Mouse (Mus musculus) T-cell, adult 2 months (primary cell): Measurements from ENCODE around the gene Ttc27.
"Not testable (repeated sequence)": the region's sequence is repeated elsewhere in the genome, so short reads cannot be mapped to it uniquely, and the experiment has no call there.

Source experiments
- DNase-seq: peaks from one replicate; pipeline ENCODE4 v3.0.0; 2022; ENCODE audit warnings: low spot score

The Ttc27 gene

DNA sequence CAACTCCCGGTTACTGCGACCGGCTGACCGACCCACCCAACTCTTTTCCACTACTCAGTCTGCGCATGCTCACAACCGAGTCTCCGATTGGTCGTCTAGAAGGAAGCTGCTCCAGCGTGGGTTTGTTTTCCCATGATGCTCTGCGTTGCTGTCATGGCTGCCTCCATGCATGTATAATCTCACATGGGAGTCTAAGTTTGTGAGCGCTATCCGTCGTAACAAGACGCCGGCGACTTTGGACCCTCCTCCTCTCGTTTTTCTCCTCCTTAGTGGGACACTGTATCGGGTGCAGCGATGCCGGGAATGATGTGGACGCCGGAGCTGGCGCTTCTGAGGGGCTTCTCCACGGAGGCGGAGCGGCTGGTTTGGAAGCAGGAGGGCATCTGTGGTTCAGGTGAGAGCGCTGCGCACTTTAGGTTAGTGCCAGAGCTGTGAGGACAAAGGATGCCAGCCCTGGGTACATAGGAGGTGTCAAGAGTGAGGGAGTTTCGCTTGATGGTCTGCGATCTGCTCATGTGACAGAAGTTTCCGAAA, at the start of gene Ttc27:
TSS of gene Ttc27 (plus strand) at position 115 of the 534 bp plus-strand sequence.
- DNase-seq, result peak; percentile 93

- DNase-seq, result no peak
These were observed 49.5 kb upstream of the Ttc27 start for GRCm38 (mm10) chr17:74668010-74668409.

- DNase-seq, result no peak
These were observed 47.5 kb upstream of the Ttc27 start for GRCm38 (mm10) chr17:74670031-74670430.

GRCm38 (mm10) chr17:74672446-74672845, 45.1 kb upstream of the Ttc27 start:
- DNase-seq, result no peak

- DNase-seq, result peak; percentile 10
These were observed 44.3 kb upstream of the Ttc27 start for GRCm38 (mm10) chr17:74673251-74673650.

- DNase-seq, result no peak
These were observed 39.5 kb upstream of the Ttc27 start for GRCm38 (mm10) chr17:74678061-74678460.

DNA sequence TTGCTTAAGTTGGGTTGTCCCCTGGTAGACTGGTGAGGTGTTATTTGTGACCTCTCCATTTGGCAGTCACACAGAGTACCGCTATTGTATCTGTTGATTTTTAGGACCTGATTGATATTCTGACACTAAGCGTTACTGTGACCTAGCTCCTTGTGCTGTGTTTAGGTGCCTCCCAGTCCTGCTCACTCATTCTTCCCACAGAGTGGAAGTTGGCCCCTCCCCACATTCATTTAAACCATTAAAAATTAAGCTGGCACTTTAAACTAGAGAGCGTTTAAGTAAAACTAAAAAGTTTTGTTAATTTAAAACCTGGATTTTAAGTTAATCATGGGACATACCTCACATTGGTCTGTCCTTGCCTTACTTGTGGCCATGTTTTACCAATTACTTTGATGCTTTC, 32.6 kb upstream of the Ttc27 start:
- DNase-seq, result no peak

- DNase-seq, result no peak
These were observed 29.0 kb upstream of the Ttc27 start for GRCm38 (mm10) chr17:74688555-74688954.

GRCm38 (mm10) chr17:74689406-74689805, 28.1 kb upstream of the Ttc27 start:
- no peak for DNase-seq

DNA sequence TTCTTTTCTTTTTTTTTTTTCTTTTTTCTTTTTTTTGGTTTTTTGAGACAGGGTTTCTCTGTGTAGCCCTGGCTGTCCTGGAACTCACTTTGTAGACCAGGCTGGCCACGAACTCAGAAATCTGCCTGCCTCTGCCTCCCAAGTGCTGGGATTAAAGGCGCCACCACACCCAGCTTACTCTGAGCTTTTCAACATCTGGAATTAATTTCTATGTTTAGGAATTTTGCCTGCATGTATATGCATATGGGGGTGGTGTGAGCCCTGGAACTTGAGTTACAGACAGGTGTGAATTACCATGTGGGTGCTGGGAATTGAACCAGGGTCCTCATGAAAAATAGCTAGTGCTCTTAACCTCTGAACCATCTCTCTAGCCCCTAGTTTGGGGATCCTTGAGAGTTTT, 15.9 kb upstream of the Ttc27 start:
- DNase-seq, result not testable (repeated sequence)

- no peak for DNase-seq
These were observed 12.1 kb upstream of the Ttc27 start for GRCm38 (mm10) chr17:74705480-74705879.

- DNase-seq, result no peak
These were observed 10.9 kb upstream of the Ttc27 start for GRCm38 (mm10) chr17:74706593-74706992.

DNA sequence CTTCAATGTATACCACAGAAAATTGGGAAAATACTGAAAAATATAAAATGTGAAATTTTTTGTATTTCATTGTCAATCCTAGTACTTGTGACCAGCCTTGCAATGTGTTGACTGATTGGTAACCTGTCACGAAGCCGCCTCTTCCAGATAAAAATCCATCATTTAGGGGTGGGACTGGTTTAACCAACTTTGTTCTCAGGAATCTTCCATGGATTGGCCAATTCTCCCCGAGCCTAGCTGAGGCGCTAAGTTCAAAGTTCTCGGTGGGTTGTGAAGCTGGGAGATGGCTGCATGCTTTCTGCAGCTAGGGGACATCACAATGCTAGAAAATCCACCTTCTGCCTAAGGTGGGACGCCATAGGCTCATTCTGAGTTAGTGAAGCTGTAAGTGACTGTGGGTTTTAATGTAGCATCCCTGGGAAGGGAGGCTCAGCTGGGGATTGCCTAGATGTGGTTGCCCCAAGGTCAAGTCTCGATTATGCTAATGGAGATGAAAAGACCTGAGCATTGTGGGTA, 9.8 kb upstream of the Ttc27 start:
- no peak for DNase-seq

GRCm38 (mm10) chr17:74710731-74711130, 6.8 kb upstream of the Ttc27 start:
- no peak for DNase-seq

DNA sequence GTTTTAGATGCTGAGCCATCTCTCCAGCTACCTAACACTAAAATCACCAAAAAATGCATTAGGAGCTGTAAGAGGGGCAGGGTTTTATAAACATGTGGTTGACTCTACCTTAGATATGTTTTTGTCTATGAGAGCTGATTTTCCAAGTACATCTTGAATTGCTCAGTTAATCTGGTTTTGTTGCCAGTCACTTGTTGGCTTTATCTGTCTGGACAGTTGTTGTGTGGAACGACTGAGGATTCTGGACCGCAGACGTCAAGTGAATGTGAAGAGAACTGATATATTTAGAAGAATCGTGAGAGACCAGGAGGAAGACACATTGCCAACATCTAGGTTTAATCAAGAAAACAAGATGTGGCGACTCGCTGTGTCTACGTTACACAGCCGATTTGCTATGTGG, 5.9 kb upstream of the Ttc27 start:
- DNase-seq, result no peak

DNA sequence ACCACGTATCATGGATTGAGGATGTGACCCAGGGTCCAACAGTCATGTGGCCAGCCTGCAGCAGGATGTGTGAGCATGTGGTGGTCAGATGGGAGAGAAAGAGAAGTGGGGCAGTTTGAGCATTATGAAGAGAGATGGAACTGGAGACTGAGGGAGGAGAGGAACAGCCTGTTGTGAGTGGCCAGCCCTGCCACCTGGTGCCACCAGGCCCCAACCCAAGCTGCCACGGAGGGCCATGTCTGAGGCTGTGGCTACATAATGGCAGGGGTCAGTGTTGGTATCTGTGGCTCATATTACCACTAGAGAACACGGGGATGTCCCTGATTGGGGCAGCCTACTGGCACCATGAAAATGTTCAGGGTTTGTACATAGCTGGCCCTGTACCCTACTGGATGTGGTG, 2.4 kb upstream of the Ttc27 start:
- no peak for DNase-seq

DNA sequence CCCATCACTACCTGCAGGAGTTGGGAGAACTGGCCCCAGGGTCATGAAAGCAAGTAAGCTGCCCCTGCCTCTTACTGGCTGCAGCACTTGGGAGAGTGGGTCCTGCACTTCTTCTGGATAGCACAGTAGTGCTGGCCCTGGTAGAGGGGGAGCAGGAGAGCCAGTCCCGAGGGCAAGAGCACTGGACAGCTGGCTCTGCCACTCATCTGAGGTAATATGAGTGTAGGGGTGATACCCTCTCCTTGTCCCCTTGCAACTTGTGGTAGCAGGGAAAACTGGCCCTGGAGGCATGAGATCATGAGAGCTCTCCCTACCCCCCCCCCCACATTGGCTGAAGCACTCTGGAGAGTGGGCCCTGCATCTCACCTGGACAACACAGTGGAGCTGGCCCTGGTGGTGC, 1.8 kb upstream of the Ttc27 start:
- DNase-seq, result no peak

DNA sequence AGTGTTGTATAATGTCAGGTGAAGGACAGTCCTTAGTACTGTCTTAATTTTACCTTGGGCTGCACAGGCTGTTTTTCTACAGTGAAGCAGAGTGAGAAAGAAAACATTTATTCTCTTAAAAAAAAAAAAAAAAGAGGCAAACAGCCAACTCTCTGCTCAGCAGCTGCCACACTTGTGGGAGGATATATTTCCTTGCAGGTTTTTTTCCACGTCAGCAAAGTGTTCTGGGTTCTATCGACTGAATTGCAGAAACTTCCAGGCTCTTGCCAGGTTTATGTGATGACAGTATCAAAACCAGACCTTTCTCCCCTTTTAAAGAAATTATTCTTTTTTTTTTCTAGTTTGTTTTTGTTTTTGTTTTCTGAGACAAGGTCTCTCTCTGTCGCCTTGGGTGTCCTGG, 889 bp upstream of the Ttc27 start:
- no peak for DNase-seq

GRCm38 (mm10) chr17:74717091-74717617, 378 bp upstream of the Ttc27 start:
- DNase-seq, result no peak

DNA sequence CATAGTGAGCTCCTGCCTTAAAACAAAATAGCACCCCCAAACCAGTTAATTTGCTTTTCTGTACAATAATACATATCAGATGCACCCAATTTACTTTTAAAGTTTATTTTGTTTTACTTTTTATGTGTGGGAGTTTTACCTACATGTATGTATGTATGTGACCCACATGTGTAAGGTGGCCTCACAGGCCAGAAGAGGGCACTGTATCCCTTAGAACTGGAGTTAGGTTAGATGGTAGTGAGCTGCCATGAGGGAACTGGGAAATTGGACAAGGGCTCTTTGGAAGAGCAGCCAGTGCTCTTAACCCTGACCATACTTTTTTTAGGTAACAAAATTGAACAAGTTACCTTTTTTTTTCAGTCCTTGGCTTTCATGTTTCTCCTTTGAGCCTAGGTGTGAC, 15.3 kb downstream of the Ttc27 start:
- DNase-seq, result no peak

DNA sequence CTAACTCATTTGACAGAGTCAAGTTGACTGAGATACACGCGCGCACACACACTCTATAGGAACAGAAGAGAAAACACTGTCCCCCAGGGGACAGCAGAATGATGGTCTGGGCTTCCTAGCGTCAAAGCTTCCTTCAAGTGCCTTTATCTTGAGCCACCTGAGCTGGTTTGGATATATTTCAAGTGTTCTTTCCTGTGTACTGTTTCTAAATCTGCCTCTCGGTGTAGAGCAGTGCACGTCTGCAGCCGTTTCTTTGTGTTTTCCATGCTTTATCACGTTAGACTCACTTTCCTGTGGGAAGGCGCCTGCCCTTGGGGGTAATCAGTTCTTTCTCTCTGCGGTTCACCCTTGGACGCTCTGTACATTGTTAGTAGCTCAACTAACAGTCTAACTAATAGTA, 17.9 kb downstream of the Ttc27 start:
- no peak for DNase-seq

DNA sequence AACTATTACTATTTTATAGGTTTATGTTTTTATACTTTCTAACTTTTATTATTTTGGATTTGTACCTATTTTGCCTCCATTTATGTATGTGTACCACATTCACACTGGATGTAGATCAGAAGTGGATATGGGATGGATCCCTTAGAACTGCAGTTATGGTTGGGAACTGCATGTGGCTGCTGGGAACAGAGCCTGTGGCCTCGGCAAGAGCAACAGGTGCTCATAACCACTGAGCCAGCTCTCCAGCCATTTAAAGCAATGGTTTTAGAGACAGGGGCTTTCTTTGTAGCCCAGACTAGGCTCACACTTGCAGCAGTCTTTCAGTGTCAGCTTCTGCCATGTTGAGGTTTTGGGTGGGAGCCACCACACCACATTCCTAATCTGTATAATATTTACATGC, 32.1 kb downstream of the Ttc27 start:
- DNase-seq, result no peak

DNA sequence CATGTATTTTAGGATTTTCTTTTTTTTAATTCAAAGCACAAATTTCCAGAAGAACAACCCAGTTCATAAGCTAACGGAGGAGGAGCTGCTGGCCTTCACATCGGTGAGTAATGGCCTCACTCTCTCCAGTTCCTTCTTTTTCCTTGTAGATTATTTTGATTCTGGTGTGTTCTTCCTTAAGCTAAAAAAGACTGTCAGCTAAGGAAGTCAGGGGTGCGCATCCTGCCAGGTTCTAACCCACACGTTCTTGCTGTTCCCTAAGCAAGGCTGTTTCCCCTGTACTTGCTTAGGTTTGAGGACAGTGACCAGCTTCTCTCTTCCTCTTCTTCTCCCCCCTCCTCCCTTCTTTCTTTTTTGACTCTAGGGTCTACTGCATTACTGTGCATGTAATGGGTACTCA, 33.5 kb downstream of the Ttc27 start:
- no peak for DNase-seq

DNA sequence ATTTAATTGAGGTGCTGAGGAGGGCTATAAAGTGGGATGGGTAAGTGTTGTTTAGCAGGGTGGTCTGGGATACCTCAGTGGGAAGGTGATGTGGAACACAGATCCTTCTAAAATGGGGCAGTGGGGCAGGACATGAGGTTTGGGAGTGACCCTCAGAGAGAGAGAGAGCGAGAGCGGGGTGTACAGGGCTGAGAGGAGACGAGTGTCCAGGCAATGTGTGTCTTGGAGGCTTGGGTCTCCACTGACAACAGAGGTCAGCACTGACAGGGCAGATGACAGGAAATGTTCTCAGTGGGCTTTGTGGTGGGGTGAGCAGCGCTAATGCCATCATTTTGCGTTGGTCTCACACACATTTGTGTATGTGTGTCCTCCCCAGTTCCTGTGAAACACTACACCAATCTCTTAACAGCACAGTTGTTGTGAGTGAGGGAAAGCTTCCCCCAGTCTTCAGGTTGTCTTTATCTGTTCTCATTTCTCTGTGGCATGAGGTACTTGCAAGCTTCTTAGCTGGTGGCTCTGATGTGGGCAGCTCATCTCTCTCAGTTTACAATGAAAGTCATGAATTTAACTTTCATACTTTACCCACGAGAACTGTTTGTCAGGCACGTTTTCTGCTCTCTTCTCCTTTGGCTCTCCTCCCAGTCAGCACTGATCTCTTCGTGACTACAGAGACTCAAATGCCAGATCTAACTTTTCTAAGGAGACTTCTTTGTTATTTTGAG, 35.5 kb downstream of the Ttc27 start:
- DNase-seq, result no peak
